12 mouse cellular contexts compared by ENCODE assay signal in genomic region chr13:30795960-30796359, GRCm38 (mm10).
"Had no signal": no experiment of that assay in that cellular context is flagged by ENCODE, and none has a peak within 500 bp of the region (broad histone marks: within the 10 kb centered on the region; RNA-seq: fewer than 3 reads in every experiment).

No protein-coding gene starts in this region.

- DNase-seq: forebrain, postnatal 0 days; gastrocnemius, postnatal 14 days; gastrocnemius, postnatal 36 days; heart, adult 18-20 months; heart, postnatal 14 days; heart, postnatal 36 days; kidney, adult 18-20 months; kidney, adult 8-10 months; kidney, postnatal 10 days; kidney, postnatal 25 days; kidney, postnatal 4 days; liver had no signal
